Mouse (Mus musculus) liver, postnatal 0 days (tissue): Measurements from ENCODE around the gene Arl5c. TPM values are rescaled to one million over a fixed set of nuclear protein-coding genes. Genes with fewer than 3 reads are reported as not detected.

Experiments used
- ATAC-seq: fragments of 200-750 bp; cut with Nextera tagmentation; 2 replicates; pipeline ENCODE4 v1.8.0; 2017; ENCODE audit warnings: mild to moderate bottlenecking, moderate library complexity
- DNase-seq: peaks from one replicate; pipeline ENCODE4 v3.0.0-alpha.2; 2016
- H3K27ac ChIP-seq: fragments of 300-500 bp; sonication (generic); 2 replicates; pipeline ENCODE4 v1.5.1; 2014; ENCODE audit warnings: antibody characterized with exemption, moderate library complexity, mild to moderate bottlenecking, low read depth
- H3K27me3 ChIP-seq: fragments of 300-500 bp; sonication (generic); 2 replicates; pipeline ENCODE4 v1.6.1; 2014; ENCODE audit warnings: low read length, control low read depth, mixed read lengths; ENCODE audit not compliant: insufficient read depth
- H3K36me3 ChIP-seq: fragments of 300-500 bp; sonication (generic); replicated peaks from 2 replicates; pipeline ENCODE4 v1.6.1; 2014; ENCODE audit warnings: mild to moderate bottlenecking, control low read depth, low read length, moderate library complexity, mixed read lengths; ENCODE audit not compliant: insufficient read depth
- H3K4me1 ChIP-seq: fragments of 300-500 bp; sonication (generic); 2 replicates; pipeline ENCODE4 v1.6.1; 2014; ENCODE audit warnings: antibody characterized with exemption, mild to moderate bottlenecking, control low read depth; ENCODE audit not compliant: insufficient read depth
- H3K4me2 ChIP-seq: fragments of 300-500 bp; sonication (generic); 2 replicates; pipeline ENCODE4 v1.6.1; 2014; ENCODE audit warnings: low read depth, mild to moderate bottlenecking, low read length, moderate library complexity, mixed read lengths
- H3K4me3 ChIP-seq: fragments of 300-500 bp; sonication (generic); 2 replicates; pipeline ENCODE4 v1.5.1; 2014; ENCODE audit warnings: low read depth, low read length
- H3K9ac ChIP-seq: fragments of 300-500 bp; sonication (generic); replicated peaks from 2 replicates; pipeline ENCODE4 v1.6.1; 2014; ENCODE audit warnings: mild to moderate bottlenecking, moderate library complexity
- H3K9me3 ChIP-seq: fragments of 300-500 bp; sonication (generic); 2 replicates; pipeline ENCODE4 v1.6.1; 2016; ENCODE audit warnings: mild to moderate bottlenecking, control low read depth, low read length, mixed read lengths
- CTCF ChIP-seq: sonication (generic); IDR thresholded peaks from 2 replicates; pipeline ENCODE4 v1.5.1; 2016; ENCODE audit warnings: antibody characterized with exemption, low read depth
- EP300 ChIP-seq: IDR thresholded peaks from 2 replicates; pipeline ENCODE4 v1.6.1; 2016; ENCODE audit warnings: antibody characterized with exemption, low read depth, mild to moderate bottlenecking
- WGBS: fragments of 180-500 bp; shearing (Covaris S2); extraction: QIAGEN DNeasy Blood & Tissue Kit; methylation state at CpG from one replicate; pipeline ENCODE4 v1.1.7; 2014; ENCODE audit not compliant: insufficient replicate concordance; 5-methylcytosine and 5-hydroxymethylcytosine counted together
- polyA plus RNA-seq: library from polyadenylated mRNA; unstranded; fragments of >200 nt; fragmentation: Nextera tagmentation; extraction: Ambion mirVana; gene quantifications from 2 replicates; pipeline ENCODE4 v1.2.1, GENCODE M21; 2015

The Arl5c gene
- polyA plus RNA-seq, 1 experiment from 2014 or later, result 10.0 TPM

GRCm38 (mm10) chr11:98035977-98036377, 40.0 kb upstream of the Arl5c start:
- 1% methylated on average over 26 of the region's 27 CpGs for WGBS
- Histone ChIP-seq H3K4me2 (peak overlapping the region; percentile 53; the same call in 1 of the 2 replicates), H3K9me3 (no peaks in the 10 kb centered on the region), H3K27ac (no peak overlapping the region), H3K4me1 (peaks cover 2% of the 10 kb centered on the region; the same call in 1 of the 2 replicates), H3K36me3 (peaks cover 4% of the 10 kb centered on the region; the same call in 1 of the 2 replicates), H3K9ac (no peak overlapping the region), H3K27me3 (peaks cover 15% of the 10 kb centered on the region), H3K4me3 (peak overlapping the region; percentile 14; the same call in 1 of the 2 replicates)
- DNase-seq, result no peak
- no peak for ATAC-seq
- TF ChIP-seq CTCF, result no peak
- no peak for TF ChIP-seq EP300

GRCm38 (mm10) chr11:98034840-98035239, 38.9 kb upstream of the Arl5c start:
- 58% methylated on average over 4 of the region's 4 CpGs for WGBS
- Histone ChIP-seq H3K36me3 (peaks cover 15% of the 10 kb centered on the region), H3K4me3 (no peak overlapping the region), H3K4me2 (no peak overlapping the region), H3K27ac (no peak overlapping the region), H3K9me3 (no peaks in the 10 kb centered on the region), H3K9ac (no peak overlapping the region), H3K4me1 (peaks cover 2% of the 10 kb centered on the region; the same call in 1 of the 2 replicates), H3K27me3 (peaks cover 15% of the 10 kb centered on the region)
- DNase-seq, result no peak
- TF ChIP-seq EP300 (no peak), CTCF (no peak)
- no peak for ATAC-seq

- H3K27me3 ChIP-seq, result peaks cover 15% of the 10 kb centered on the region
- peaks cover 2% of the 10 kb centered on the region; the same call in 1 of the 2 replicates for H3K4me1 ChIP-seq
- H3K27ac ChIP-seq, result no peak overlapping the region
- TF ChIP-seq CTCF, result no peak
- no peak for TF ChIP-seq EP300
- no peaks in the 10 kb centered on the region for H3K9me3 ChIP-seq
- no peak overlapping the region for H3K9ac ChIP-seq
- H3K4me3 ChIP-seq, result no peak overlapping the region
- H3K4me2 ChIP-seq, result no peak overlapping the region
- H3K36me3 ChIP-seq, result peaks cover 22% of the 10 kb centered on the region
- DNase-seq (no peak), ATAC-seq (no peak)
- 77% methylated on average over 5 of the region's 5 CpGs for WGBS
These were observed 38.1 kb upstream of the Arl5c start for GRCm38 (mm10) chr11:98034061-98034460.

- H3K36me3 ChIP-seq, result peaks cover 33% of the 10 kb centered on the region
- no peak overlapping the region for H3K4me2 ChIP-seq
- peaks cover 2% of the 10 kb centered on the region; the same call in 1 of the 2 replicates for H3K4me1 ChIP-seq
- H3K9ac ChIP-seq, result no peak overlapping the region
- no peak overlapping the region for H3K4me3 ChIP-seq
- no peak for ATAC-seq
- WGBS, result 9% methylated on average over 5 of the region's 5 CpGs
- TF ChIP-seq EP300, result no peak
- peak; percentile 89 for TF ChIP-seq CTCF
- H3K9me3 ChIP-seq, result no peaks in the 10 kb centered on the region
- DNase-seq, result peak; percentile 84
- H3K27me3 ChIP-seq, result peaks cover 11% of the 10 kb centered on the region
- H3K27ac ChIP-seq, result no peak overlapping the region
These were observed 35.4 kb upstream of the Arl5c start for GRCm38 (mm10) chr11:98031443-98031770.

- peaks cover 4% of the 10 kb centered on the region for H3K4me1 ChIP-seq
- peaks cover 33% of the 10 kb centered on the region for H3K36me3 ChIP-seq
- peaks cover 5% of the 10 kb centered on the region; the same call in 1 of the 2 replicates for H3K27me3 ChIP-seq
- no peaks in the 10 kb centered on the region for H3K9me3 ChIP-seq
- no peak for TF ChIP-seq EP300
- TF ChIP-seq CTCF, result peak; percentile 32
- H3K27ac ChIP-seq, result no peak overlapping the region
- ATAC-seq (no peak), DNase-seq (no peak)
- 68% methylated on average over 5 of the region's 5 CpGs for WGBS
- H3K4me3 ChIP-seq, result no peak overlapping the region
- H3K9ac ChIP-seq, result no peak overlapping the region
- no peak overlapping the region for H3K4me2 ChIP-seq
These were observed 34.9 kb upstream of the Arl5c start for GRCm38 (mm10) chr11:98030701-98031442.

- Histone ChIP-seq H3K9me3 (no peaks in the 10 kb centered on the region), H3K36me3 (peaks cover 33% of the 10 kb centered on the region), H3K4me1 (peaks cover 7% of the 10 kb centered on the region), H3K27ac (no peak overlapping the region), H3K4me2 (peak overlapping the region; percentile 93), H3K9ac (peak overlapping the region; percentile 90), H3K27me3 (no peaks in the 10 kb centered on the region), H3K4me3 (peak overlapping the region; percentile 83)
- TF ChIP-seq EP300 (no peak), CTCF (no peak)
- DNase-seq, result no peak
- ATAC-seq, result no peak
- 12% methylated on average over 7 of the region's 7 CpGs for WGBS
These were observed 31.8 kb upstream of the Arl5c start for GRCm38 (mm10) chr11:98027785-98028184.
